Mouse (Mus musculus) central nervous system, embryonic 11.5 days (tissue): ENCODE results near the gene Pex10. TPM values are rescaled to one million over a fixed set of nuclear protein-coding genes. Genes with fewer than 3 reads are reported as not detected.

ENCODE experiments used
- polyA plus RNA-seq: library from polyadenylated mRNA; depleted of rRNA; stranded (reverse); fragments of >200 nt; gene quantifications from 2 replicates; pipeline ENCODE4 v1.2.3, GENCODE M21; 2012; rRNA removed

Gene Pex10
- polyA plus RNA-seq: 20.0 and 21.1 TPM in 2 replicates

DNA sequence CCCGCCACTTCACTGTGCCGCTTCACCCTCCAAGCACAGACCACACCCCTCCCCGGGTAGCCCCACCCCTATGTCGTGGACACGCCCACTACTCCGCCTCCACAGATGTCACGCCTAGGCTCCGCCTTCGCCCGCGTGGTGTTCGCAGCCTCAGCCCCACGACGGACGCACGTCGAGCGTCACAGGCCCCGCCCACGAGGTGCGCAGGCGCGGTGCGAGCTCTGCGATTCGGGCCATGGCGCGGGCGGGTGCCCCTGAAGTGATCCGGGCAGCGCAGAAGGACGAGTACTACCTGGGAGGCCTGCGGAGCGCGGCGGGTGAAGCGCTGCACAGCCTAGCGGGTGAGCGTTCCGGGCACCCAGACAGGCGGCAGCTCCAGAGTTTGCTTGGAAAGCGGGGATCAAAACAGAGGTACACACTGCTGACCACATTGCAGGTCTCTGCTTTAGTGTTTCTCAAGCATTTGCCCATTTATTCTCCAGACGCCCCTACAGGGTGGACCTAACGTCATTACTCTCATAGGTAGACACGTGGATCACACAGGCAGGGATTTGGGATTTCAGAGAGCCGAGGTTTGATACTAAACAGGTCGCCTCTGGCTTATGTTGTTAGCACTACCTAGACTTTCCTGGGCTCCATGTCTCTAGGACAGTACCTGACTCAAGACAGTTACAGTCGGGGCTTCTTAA is at the start of gene Pex10:
Gene Pex10, plus strand, starts transcription at position 183 of the 689 bp plus-strand sequence.

GRCm38 (mm10) chr4:155056724-155057123 is 10.1 kb upstream of the Pex10 start, which contains the start of gene Plch2:
Gene Plch2 (minus strand): TSS chr4:155056784.

GRCm38 (mm10) chr4:155086108-155087024 is 19.6 kb downstream of the Pex10 start, which contains the start of the genes Rer1 and Morn1:
Gene Rer1 (minus strand): TSS chr4:155086382.
Gene Morn1 (plus strand): TSS chr4:155086577.

Other genes with a start within 250 kb of the Pex10 start
- 0.16 TPM in 2 replicates for gene Ttc34, start 229.6 kb upstream of the Pex10 start, polyA plus RNA-seq
- 0.15 and 0.19 TPM in 2 replicates for gene Mmel1, start 197.4 kb upstream of the Pex10 start, polyA plus RNA-seq
- 34.6 and 43.9 TPM in 2 replicates for gene Fam213b, start 167.9 kb upstream of the Pex10 start, polyA plus RNA-seq
- gene Tnfrsf14, start 138.5 kb upstream of the Pex10 start, polyA plus RNA-seq: 9.2 and 12.1 TPM in 2 replicates
- 155 and 305 TPM in 2 replicates for gene Hes5, start 106.1 kb upstream of the Pex10 start, polyA plus RNA-seq
- 78.6 and 88.9 TPM in 2 replicates for gene Pank4, start 102.9 kb upstream of the Pex10 start, polyA plus RNA-seq
- 3.1 and 3.2 TPM in 2 replicates for gene Plch2, start 10.2 kb upstream of the Pex10 start, polyA plus RNA-seq
- gene Rer1, start 19.4 kb downstream of the Pex10 start, polyA plus RNA-seq: 79.2 and 100 TPM in 2 replicates
- gene Morn1, start 19.6 kb downstream of the Pex10 start, polyA plus RNA-seq: 5.6 and 6.1 TPM in 2 replicates
- 32.9 and 40.2 TPM in 2 replicates for gene Ski, start 155.6 kb downstream of the Pex10 start, polyA plus RNA-seq
- gene Faap20, start 182.8 kb downstream of the Pex10 start, polyA plus RNA-seq: 69.8 and 101 TPM in 2 replicates